In genomic region chr17:66664796-66665195, GRCm38 (mm10) we compare ENCODE assay signal across 15 mouse cellular contexts.
"Had no signal": no experiment of that assay in that cellular context is flagged by ENCODE, and none has a peak within 500 bp of the region (broad histone marks: within the 10 kb centered on the region; RNA-seq: fewer than 3 reads in every experiment).

No protein-coding gene starts in this region.

- DNase-seq: retina, postnatal 1 day; right cerebral cortex, adult 18-20 months; right cerebral cortex, postnatal 14 days; right cerebral cortex, postnatal 25 days; right cerebral cortex, postnatal 4 days; spleen, adult 18-20 months; thymus, adult 18-20 months; thymus, adult 2 months; thymus, postnatal 14 days; thymus, postnatal 25 days; thymus, postnatal 36 days; thymus, postnatal 4 days had no signal

- H3K4me1 ChIP-seq: neural tube, embryonic 15.5 days; stomach, embryonic 15.5 days had no signal

- H3K9me3 ChIP-seq: neural tube, embryonic 15.5 days; stomach, embryonic 15.5 days had no signal

- H3K27ac ChIP-seq: neural tube, embryonic 15.5 days; stomach, embryonic 15.5 days; stomach, postnatal 0 days had no signal

- H3K4me3 ChIP-seq: neural tube, embryonic 15.5 days; stomach, embryonic 15.5 days had no signal

- H3K4me2 ChIP-seq: neural tube, embryonic 15.5 days; stomach, embryonic 15.5 days had no signal

- H3K27me3 ChIP-seq: neural tube, embryonic 15.5 days; stomach, embryonic 15.5 days had no signal

- H3K36me3 ChIP-seq: neural tube, embryonic 15.5 days; stomach, embryonic 15.5 days had no signal

- H3K9ac ChIP-seq: neural tube, embryonic 15.5 days; stomach, embryonic 15.5 days had no signal
